In the genomic region with DNA sequence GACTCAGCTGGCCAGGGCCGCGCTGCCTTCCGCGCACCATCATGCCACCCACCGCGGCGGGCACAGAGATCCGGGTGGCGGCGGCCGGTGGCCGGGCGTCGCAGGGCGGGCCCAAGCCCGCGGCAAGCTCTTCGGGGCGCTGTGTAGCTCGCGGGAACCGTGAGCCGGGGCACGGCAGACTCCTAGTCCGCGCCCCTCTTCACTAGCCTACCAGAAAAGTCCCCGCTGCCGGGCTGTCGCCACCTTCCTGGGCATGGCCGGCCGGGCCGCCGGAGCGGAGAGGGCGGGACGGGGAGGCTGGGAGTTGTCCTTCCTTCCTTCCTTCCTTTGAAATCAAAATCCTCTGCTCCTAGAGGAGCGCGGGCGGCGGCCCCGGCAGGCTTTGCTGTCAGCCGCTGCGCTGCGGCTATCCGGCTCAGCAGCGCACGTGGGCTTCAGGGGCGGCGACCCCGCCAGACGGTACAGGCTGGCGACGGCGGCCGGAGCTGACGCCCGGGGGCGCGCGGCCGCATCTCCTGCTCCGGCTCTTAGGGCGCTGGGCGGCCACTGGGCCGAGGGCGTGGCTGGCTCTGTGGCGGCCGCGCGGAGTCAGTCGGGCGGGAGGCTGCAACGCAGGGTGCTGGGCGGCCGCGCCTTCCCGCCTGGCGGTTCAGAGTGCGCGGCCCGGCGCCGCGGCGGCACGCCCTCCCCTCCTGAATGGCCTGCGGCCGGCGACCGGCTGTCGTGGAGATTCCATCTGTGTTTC, we compare ENCODE assay signal across 8 mouse cellular contexts. TPM values are rescaled to one million over a fixed set of nuclear protein-coding genes. Genes with fewer than 3 reads are reported as not detected.
A peak's percentile ranks its signal among the peaks of the same experiment; 100 is the strongest.
DNase-seq lines count a peak whose midpoint lies in the region; ATAC-seq and TF ChIP-seq lines count a peak whose summit lies in the region.

No protein-coding gene starts in this region.

- intact Hi-C loops in heart, postnatal 25 days (cut with DNase I) = loop anchor here (1.0 to 10.0 kb wide), 3 partner anchors 73 to 1019 kb away; partner anchors contain the start of gene Mex3b

- peak overlapping the region; percentile 41 for H3K4me2 ChIP-seq in CH12.LX (ENCODE audit: insufficient read depth, low read depth, poor library complexity, severe bottlenecking)
- peak overlapping the region; percentile 81 for H3K4me2 ChIP-seq in forebrain, embryonic 16.5 days (ENCODE audit: low read length)

- TF ChIP-seq POLR2A in CH12.LX (IDR thresholded peaks at IDR 0.05; ENCODE audit: low read depth, low read length) = no peak

- ATAC-seq in forebrain, embryonic 16.5 days = peak; percentile 58

- peak overlapping the region; percentile 71 for H3K9ac ChIP-seq in CH12.LX (ENCODE audit: insufficient read depth, low read depth)
- peak overlapping the region; percentile 86 for H3K9ac ChIP-seq in forebrain, embryonic 16.5 days (replicated peaks; ENCODE audit: low read depth, low read length)

- peaks cover 12% of the 10 kb centered on the region for H3K9me3 ChIP-seq in CH12.LX (replicated peaks; ENCODE audit: low read length)
- H3K9me3 ChIP-seq in forebrain, embryonic 16.5 days (ENCODE audit: control insufficient read depth, low read length) = 0 out of 2 replicates have a peak, but pooled peaks cover 2% of the 10 kb centered on the region

- TF ChIP-seq EP300 in CH12.LX (IDR thresholded peaks at IDR 0.05; ENCODE audit: low read length) = no peak

- TF ChIP-seq RAD21 in CH12.LX (IDR thresholded peaks at IDR 0.05; ENCODE audit: low read depth, low read length) = no peak; the same call in 1 of the 2 replicates

- DNase-seq in CH12.LX (ENCODE audit: extremely low read depth) = peak; percentile 37
- peak; percentile 87 to 90 for DNase-seq in adrenal gland, postnatal 36 days
- DNase-seq in heart, postnatal 25 days (ENCODE audit: low spot score) = peak; percentile 70
- DNase-seq in layer of hippocampus, adult 18-20 months (ENCODE audit: low spot score in 2 of 2) = peak; percentile 17 to 52
- peak; percentile 88 for DNase-seq in lung, postnatal 10 days
- DNase-seq in ovary, postnatal 10 days (ENCODE audit: low spot score) = peak; percentile 19
- peak; percentile 18 to 20 for DNase-seq in thymus, postnatal 10 days (ENCODE audit: low spot score in 2 of 2)

- in situ Hi-C loops in CH12.LX (cut with MboI; ENCODE audit: low pct_ligation_motif_present, low pct_unique_long_range_greater_than_20kb, low sequenced_read_pairs) = loop anchor here (5.0 to 25.0 kb wide), 2 partner anchors 36 to 221 kb away; no protein-coding TSS in a partner anchor

- dilution Hi-C loops in CH12.LX (cut with MboI; ENCODE audit: extremely low pct_ligation_motif_present, extremely low pct_unique_long_range_greater_than_20kb, low sequenced_read_pairs) = no loop called here

- 0% methylated on average over 85 of the region's 91 CpGs for WGBS in forebrain, embryonic 16.5 days

- peaks cover 8 to 43% of the 10 kb centered on the region in 2 experiments for H3K4me1 ChIP-seq in CH12.LX (ENCODE audit: control insufficient read depth in 1 of 2, insufficient read depth in 2 of 2)
- H3K4me1 ChIP-seq in forebrain, embryonic 16.5 days (replicated peaks; ENCODE audit: control insufficient read depth, insufficient read depth, low read length) = peaks cover 41% of the 10 kb centered on the region

- peak in 1 of 2 experiments; percentile 7; a peak in 1 of 4 replicates for TF ChIP-seq CTCF in CH12.LX (conservative IDR thresholded peaks at IDR 0.05 in 1 of 2, IDR thresholded peaks at IDR 0.05 in 1 of 2; ENCODE audit: low read depth in 2 of 2, low read length in 2 of 2)

- H3K27me3 ChIP-seq in CH12.LX (replicated peaks) = no peaks in the 10 kb centered on the region
- H3K27me3 ChIP-seq in forebrain, embryonic 16.5 days (replicated peaks; ENCODE audit: control insufficient read depth, insufficient read depth, low read length) = no peaks in the 10 kb centered on the region

- peaks cover 18% of the 10 kb centered on the region for H3K79me2 ChIP-seq in CH12.LX (replicated peaks; ENCODE audit: control insufficient read depth, extremely low read depth, insufficient read depth, poor library complexity, severe bottlenecking)

- peak overlapping the region; percentile 80 for H3K27ac ChIP-seq in CH12.LX (ENCODE audit: insufficient read depth, low read depth)
- H3K27ac ChIP-seq in forebrain, embryonic 16.5 days (ENCODE audit: low read length) = peak overlapping the region; percentile 92

- peak overlapping the region; percentile 60 to 80 (median 72) for H3K4me3 ChIP-seq in CH12.LX (replicated peaks in 1 of 3; ENCODE audit: low read depth in 2 of 3, low read length in 2 of 3, poor library complexity in 1 of 3)
- peak overlapping the region; percentile 58 for H3K4me3 ChIP-seq in forebrain, embryonic 16.5 days (replicated peaks; ENCODE audit: low read length)

- H3K36me3 ChIP-seq in CH12.LX (replicated peaks in 1 of 2; ENCODE audit: control insufficient read depth in 1 of 2, insufficient read depth in 1 of 2, low read length in 1 of 2) = peaks cover 0 to 12% of the 10 kb centered on the region in 2 experiments
- no peaks in the 10 kb centered on the region; the same call in 1 of the 2 replicates for H3K36me3 ChIP-seq in forebrain, embryonic 16.5 days (ENCODE audit: control insufficient read depth, insufficient read depth)

TF ChIP-seq in CH12.LX, 34 proteins besides CTCF, POLR2A, EP300 and RAD21:
- TF ChIP-seq SMC3 (IDR thresholded peaks at IDR 0.05; ENCODE audit: low read depth, low read length) (no peak), IRF4 (IDR thresholded peaks at IDR 0.05; ENCODE audit: low read depth, low read length) (no peak; the same call in 1 of the 2 replicates), MYC (IDR thresholded peaks at IDR 0.05; ENCODE audit: low read depth, low read length) (0 out of 2 replicates have a peak, but pooled peaks have one; percentile 10), ZKSCAN1 (IDR thresholded peaks at IDR 0.05; ENCODE audit: borderline replicate concordance, low read depth, low read length) (no peak), MAX (IDR thresholded peaks at IDR 0.05; ENCODE audit: low read length) (peak; percentile 47; the same call in 1 of the 2 replicates), TBP (conservative IDR thresholded peaks at IDR 0.05; ENCODE audit: low read depth, low read length) (no peak), UBTF (IDR thresholded peaks at IDR 0.05; ENCODE audit: low read depth, low read length) (peak; percentile 78), USF1 (IDR thresholded peaks at IDR 0.05; ENCODE audit: low read depth, low read length) (no peak), MAFK (IDR thresholded peaks at IDR 0.05; ENCODE audit: insufficient replicate concordance, low read length) (no peak), E2F4 (IDR thresholded peaks at IDR 0.05; ENCODE audit: insufficient replicate concordance, low read depth, low read length) (no peak), BHLHE40 (IDR thresholded peaks at IDR 0.05; ENCODE audit: low read depth, low read length) (peak; percentile 5; the same call in 1 of the 2 replicates), TCF12 (IDR thresholded peaks at IDR 0.05; ENCODE audit: low read depth, low read length) (peak; percentile 9; the same call in 1 of the 2 replicates), NRF1 (IDR thresholded peaks at IDR 0.05; ENCODE audit: low read depth, low read length) (peak; percentile 21; the same call in 1 of the 2 replicates), ZMIZ1 (IDR thresholded peaks at IDR 0.05; ENCODE audit: low read depth, low read length) (peak; percentile 61), MXI1 (IDR thresholded peaks at IDR 0.05; ENCODE audit: low read depth, low read length) (peak; percentile 87; the same call in 1 of the 2 replicates), MAZ (IDR thresholded peaks at IDR 0.05; ENCODE audit: low read depth, low read length) (no peak)

RNA-seq across cellular contexts. Expression of gene Tlnrd1, which starts 0.7 kb away (rescaled TPM):
- 10.6 and 10.7 TPM in 2 replicates for total RNA-seq in CH12.LX (2012; rRNA removed)
- 4.8 and 5.5 TPM in 2 replicates for total RNA-seq in CH12.LX (2014; rRNA removed)
- polyA plus RNA-seq in CH12.LX (2012; ENCODE audit: insufficient read length, low read depth) = 13.9 and 15.6 TPM in 2 replicates
- total RNA-seq in adrenal gland, postnatal 36 days (2021) = 10 to 100 TPM; 17.4 to 19.3 TPM
- 4.7 and 5.4 TPM in 2 replicates for polyA plus RNA-seq in forebrain, embryonic 16.5 days (2015; fragmentation: Nextera tagmentation; extraction: Ambion mirVana)
- 1 to 10 TPM; 8.1 to 9.1 TPM for total RNA-seq in heart, postnatal 25 days (2021)
- total RNA-seq in layer of hippocampus, adult 18-20 months (2021) = 10 to 100 TPM; 21.5 to 23.9 TPM

RNA-seq across cellular contexts. Expression of gene Mesd, which starts 0.8 kb away (rescaled TPM):
- total RNA-seq in CH12.LX (2012; rRNA removed) = 40.6 and 43.2 TPM in 2 replicates
- total RNA-seq in CH12.LX (2014; rRNA removed) = 33.4 and 59.1 TPM in 2 replicates
- polyA plus RNA-seq in CH12.LX (2012; ENCODE audit: insufficient read length, low read depth) = 67.6 and 82.6 TPM in 2 replicates
- 100 to 1,000 TPM; 105 to 110 TPM for total RNA-seq in adrenal gland, postnatal 36 days (2021)
- 64.4 and 72.8 TPM in 2 replicates for polyA plus RNA-seq in forebrain, embryonic 16.5 days (2015; fragmentation: Nextera tagmentation; extraction: Ambion mirVana)
- total RNA-seq in heart, postnatal 25 days (2021) = 10 to 100 TPM; 51.3 to 52.0 TPM
- 10 to 100 TPM; 65.8 to 68.1 TPM for total RNA-seq in layer of hippocampus, adult 18-20 months (2021)

Comparison
In these comparisons a context has a peak if more than half of its experiments do, and no peak if none do; other contexts are left out.
1. Peak in every context shown above with its lines: DNase-seq, ATAC-seq, H3K4me3 ChIP-seq and H3K27ac ChIP-seq.
2. DNase-seq: peak in every context shown above with its lines; median percentile 88 in adrenal gland, postnatal 36 days; 88 in lung, postnatal 10 days; 70 in heart, postnatal 25 days; 37 in CH12.LX; 34 in layer of hippocampus, adult 18-20 months; 19 in ovary, postnatal 10 days; 19 in thymus, postnatal 10 days.